Mouse (Mus musculus): Measurements from ENCODE around the gene Styxl1.

GRCm38 (mm10) chr5:135764971-135765370 lies 13.2 kb downstream of the Styxl1 start:
- TF ChIP-seq JUND (IDR thresholded peaks at IDR 0.05; ENCODE audit: low read depth, low read length) = no peak
- TF ChIP-seq CTCF (IDR thresholded peaks at IDR 0.05 in 2 of 3, conservative IDR thresholded peaks at IDR 0.05 in 1 of 3; ENCODE audit: control insufficient read depth in 1 of 3, insufficient read depth in 1 of 3, low read depth in 2 of 3, low read length in 3 of 3, poor library complexity in 1 of 3, severe bottlenecking in 1 of 3) = no peak
- TF ChIP-seq TBP (IDR thresholded peaks at IDR 0.05; ENCODE audit: low read depth, low read length) = no peak
- no peak for TF ChIP-seq ZC3H11A (IDR thresholded peaks at IDR 0.05; ENCODE audit: low read depth, low read length)
- TF ChIP-seq KAT2A (conservative IDR thresholded peaks at IDR 0.05; ENCODE audit: low read depth, low read length) = no peak
- TF ChIP-seq HCFC1 (IDR thresholded peaks at IDR 0.05; ENCODE audit: low read depth, low read length) = no peak
- no peak for TF ChIP-seq SMC3 (IDR thresholded peaks at IDR 0.05; ENCODE audit: low read depth, low read length)
- TF ChIP-seq MAX (IDR thresholded peaks at IDR 0.05; ENCODE audit: low read length) = no peak

Data from MEL (cell line).